Mouse (Mus musculus): Measurements from ENCODE around the gene Mfsd11.

- no peak for TF ChIP-seq CTCF (IDR thresholded peaks at IDR 0.05; ENCODE audit: borderline replicate concordance, insufficient read depth, low read length)
- no peak for TF ChIP-seq POLR2A (IDR thresholded peaks at IDR 0.05; ENCODE audit: low read depth, low read length)
These were observed 2.7 kb upstream of the Mfsd11 start for GRCm38 (mm10) chr11:116849587-116849986.

Data from embryonic fibroblast, embryonic 13.5 days (primary cell).